Mouse (Mus musculus): ENCODE measurements around the gene Psmd11. TPM values are rescaled to one million over a fixed set of nuclear protein-coding genes. Genes with fewer than 3 reads are reported as not detected.

Gene Psmd11
- polyA plus RNA-seq, 1 experiment from 2014 or later = 311 TPM

DNA sequence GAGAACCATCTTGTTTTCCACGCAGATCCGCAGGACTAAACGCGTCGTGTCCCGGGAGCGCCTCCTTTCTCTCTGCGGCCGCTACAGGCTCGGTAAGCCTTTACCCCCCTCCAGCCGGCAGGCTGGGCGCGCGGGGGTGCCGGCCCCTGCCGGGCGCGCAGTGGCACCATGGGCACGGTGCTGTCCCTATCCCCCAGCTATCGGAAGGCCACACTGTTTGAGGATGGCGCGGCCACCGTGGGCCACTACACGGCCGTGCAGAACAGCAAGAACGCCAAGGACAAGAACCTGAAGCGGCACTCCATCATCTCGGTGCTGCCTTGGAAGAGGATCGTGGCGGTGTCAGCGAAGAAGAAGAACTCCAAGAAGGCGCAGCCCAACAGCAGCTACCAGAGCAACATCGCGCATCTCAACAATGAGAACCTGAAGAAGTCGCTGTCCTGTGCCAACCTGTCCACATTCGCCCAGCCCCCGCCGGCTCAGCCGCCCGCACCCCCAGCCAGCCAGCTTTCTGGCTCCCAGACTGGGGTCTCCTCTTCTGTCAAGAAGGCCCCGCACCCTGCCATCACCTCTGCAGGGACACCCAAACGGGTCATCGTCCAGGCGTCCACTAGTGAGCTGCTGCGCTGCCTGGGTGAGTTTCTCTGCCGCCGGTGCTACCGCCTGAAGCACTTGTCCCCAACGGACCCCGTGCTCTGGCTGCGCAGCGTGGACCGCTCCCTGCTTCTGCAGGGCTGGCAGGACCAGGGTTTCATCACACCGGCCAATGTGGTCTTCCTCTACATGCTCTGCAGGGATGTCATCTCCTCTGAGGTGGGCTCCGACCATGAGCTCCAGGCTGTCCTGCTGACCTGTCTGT lies 49.2 kb downstream of the Psmd11 start:
- Histone ChIP-seq H3K27ac (no peak overlapping the region), H3K9me3 (no peaks in the 10 kb centered on the region), H3K4me3 (peak overlapping the region; percentile 53), H3K27me3 (peaks cover 7% of the 10 kb centered on the region; the same call in 1 of the 2 replicates), H3K9ac (peak overlapping the region; percentile 47), H3K36me3 (peaks cover 9% of the 10 kb centered on the region; the same call in 1 of the 2 replicates), H3K4me1 (peaks cover 36% of the 10 kb centered on the region), H3K4me2 (peak overlapping the region; percentile 93)
- 12% methylated on average over 55 of the region's 55 CpGs for WGBS
- peak; percentile 9 for ATAC-seq (ENCODE audit: borderline replicate concordance, extremely low read depth, low FRiP score, low TSS enrichment)

DNA sequence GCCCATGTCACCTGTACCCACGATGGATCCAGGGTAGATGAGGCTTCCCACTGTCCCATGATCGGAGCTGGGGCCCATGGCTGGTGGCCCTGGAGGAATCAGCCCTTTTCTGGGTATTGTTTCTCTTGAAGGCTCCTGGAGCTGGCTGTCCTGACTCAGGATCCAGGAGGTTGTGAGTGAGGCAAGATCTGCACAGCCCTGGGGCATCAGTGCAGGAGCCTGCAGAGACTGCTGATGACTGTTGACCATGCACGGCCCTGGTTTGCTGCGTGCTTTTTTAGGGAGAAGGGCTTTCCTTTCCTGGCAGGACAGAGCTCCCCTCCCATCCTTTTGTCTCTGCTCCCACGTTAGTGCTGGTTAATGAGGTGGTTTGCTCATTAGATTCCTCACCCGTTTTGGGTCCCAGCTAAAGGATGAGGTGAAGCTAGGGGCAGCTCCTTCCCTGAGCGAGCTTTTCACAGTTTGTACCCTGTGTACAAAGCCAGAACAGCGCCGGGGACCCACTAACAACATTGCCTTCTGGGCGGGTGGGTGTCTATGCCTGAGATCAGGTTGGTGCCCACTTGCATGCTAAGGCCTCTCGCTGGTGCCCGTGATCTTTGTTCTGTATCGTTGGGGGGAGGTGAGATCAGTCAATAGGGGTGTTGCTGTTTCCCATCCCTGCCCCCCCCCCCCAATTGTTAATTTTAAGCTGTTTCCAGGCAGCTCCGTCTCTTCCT lies 50.4 kb downstream of the Psmd11 start:
- Histone ChIP-seq H3K9me3 (no peaks in the 10 kb centered on the region), H3K4me1 (peaks cover 36% of the 10 kb centered on the region), H3K4me2 (peak overlapping the region; percentile 93), H3K4me3 (no peak overlapping the region), H3K27ac (no peak overlapping the region), H3K9ac (no peak overlapping the region), H3K36me3 (no peaks in the 10 kb centered on the region), H3K27me3 (peaks cover 7% of the 10 kb centered on the region; the same call in 1 of the 2 replicates)
- 78% methylated on average over 14 of the region's 14 CpGs for WGBS
- ATAC-seq (ENCODE audit: borderline replicate concordance, extremely low read depth, low FRiP score, low TSS enrichment) = no peak

DNA sequence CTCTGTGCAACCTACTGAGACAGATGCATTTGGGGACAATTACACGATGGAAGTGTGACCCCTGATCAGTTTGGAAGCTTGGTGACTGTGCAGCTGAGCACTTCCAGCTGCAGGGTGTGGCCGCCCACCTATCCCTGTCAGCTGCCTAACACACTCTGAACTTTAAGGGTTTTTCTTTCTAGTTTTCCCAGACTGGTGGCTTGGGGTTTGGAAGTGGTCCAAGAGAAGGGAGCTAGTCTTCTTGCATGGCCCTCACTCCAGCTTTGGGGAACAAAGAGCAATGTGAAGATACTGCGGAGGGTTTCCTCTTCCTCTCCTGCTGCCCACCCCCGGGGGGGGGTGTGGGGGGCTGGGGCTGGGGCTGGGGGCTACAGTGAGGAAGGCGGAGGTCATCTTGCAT lies 51.0 kb downstream of the Psmd11 start:
- H3K4me2 ChIP-seq = peak overlapping the region; percentile 93
- 47% methylated on average over 5 of the region's 5 CpGs for WGBS
- H3K27me3 ChIP-seq = peaks cover 7% of the 10 kb centered on the region; the same call in 1 of the 2 replicates

DNA sequence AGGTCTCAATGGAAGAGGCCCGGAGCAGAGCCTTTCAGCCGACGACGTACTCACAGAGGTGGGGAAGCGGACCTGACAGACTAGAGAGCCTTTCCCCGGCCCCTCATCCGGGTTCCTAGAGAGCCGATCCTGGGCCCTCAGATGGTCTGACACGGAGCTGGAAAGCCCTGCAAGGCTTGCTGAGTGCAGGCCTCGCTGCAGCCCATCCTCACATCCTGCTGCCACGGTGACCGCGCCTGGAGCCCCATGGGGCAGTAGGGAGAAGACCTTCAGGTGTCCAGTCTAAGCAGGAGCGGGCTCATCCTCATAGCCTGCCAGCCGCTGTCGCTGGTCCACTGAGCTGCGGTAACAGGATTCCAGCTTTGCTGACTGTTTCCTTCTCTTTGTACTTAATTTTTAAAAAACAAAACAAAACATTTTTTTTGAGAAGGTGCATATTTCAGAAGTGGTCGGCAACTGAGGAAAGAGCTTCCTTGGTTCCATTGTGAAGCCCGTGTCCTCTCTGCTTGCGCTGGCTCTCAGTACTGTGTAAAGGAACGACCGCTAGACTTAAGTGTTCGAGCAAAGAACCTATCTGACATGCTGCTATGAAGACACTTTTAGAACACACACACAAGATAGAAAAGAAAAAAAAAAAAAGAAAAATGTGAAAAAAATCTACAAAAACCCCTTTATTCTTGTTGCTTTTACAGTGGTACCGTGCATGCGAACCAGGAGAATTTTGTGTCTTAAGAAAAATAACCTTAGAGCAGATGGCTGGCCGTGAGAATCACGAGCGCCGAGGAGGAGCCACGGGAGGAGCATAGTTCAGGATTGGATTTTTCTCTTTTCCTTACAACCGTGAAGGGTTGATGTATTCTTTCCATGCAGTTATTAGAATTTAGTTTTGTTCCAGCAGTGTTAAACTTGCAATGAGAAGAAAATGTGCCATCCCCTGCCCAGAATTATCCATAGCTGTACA lies 51.8 kb downstream of the Psmd11 start:
- Histone ChIP-seq H3K9me3 (no peaks in the 10 kb centered on the region), H3K27me3 (peaks cover 7% of the 10 kb centered on the region; the same call in 1 of the 2 replicates), H3K4me3 (no peak overlapping the region), H3K4me2 (peak overlapping the region; percentile 93; the same call in 1 of the 2 replicates), H3K27ac (no peak overlapping the region), H3K36me3 (no peaks in the 10 kb centered on the region), H3K9ac (no peak overlapping the region), H3K4me1 (peaks cover 36% of the 10 kb centered on the region)
- WGBS = 74% methylated on average over 31 of the region's 31 CpGs
- ATAC-seq (ENCODE audit: borderline replicate concordance, extremely low read depth, low FRiP score, low TSS enrichment) = no peak

More for the DNA sequence above, 51.0 kb downstream of the Psmd11 start:
- Histone ChIP-seq H3K9me3 (no peaks in the 10 kb centered on the region), H3K36me3 (no peaks in the 10 kb centered on the region), H3K9ac (no peak overlapping the region), H3K4me1 (peaks cover 36% of the 10 kb centered on the region), H3K27ac (no peak overlapping the region), H3K4me3 (no peak overlapping the region)
- no peak for ATAC-seq (ENCODE audit: borderline replicate concordance, extremely low read depth, low FRiP score, low TSS enrichment)

DNA sequence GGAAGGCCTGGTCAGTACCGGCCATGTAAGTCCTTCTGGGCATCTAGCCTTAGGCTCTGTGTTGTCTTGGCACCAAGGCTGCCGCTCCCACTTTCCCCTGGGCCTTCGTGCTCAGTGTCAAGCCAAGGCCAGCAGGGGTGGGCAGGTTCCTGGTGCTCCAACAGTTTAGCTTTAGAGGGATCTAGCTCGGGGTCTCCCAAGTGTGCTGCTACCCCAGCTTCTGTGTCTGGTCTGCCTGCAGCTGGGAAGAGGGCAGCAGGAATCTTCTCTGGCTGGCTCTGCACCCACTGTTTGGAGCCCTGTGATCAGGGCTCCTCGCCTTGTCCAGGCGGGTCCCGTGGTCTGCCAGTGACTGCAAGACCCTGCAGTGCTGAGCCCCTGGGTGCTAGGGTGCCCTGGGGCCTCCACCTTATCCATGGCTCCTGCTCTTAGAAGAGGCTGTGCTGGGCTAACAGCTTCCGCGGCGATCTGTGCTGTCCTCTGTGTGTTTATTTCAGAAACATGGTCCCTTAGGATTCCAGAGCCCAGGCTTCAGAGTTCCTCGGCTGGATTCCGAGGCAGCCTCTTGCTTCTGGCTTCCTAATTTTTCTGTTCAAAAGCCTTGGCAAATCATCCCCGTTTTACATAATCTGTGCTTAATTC lies 53.1 kb downstream of the Psmd11 start:
- Histone ChIP-seq H3K4me1 (peaks cover 29% of the 10 kb centered on the region), H3K27ac (no peak overlapping the region), H3K4me3 (no peak overlapping the region), H3K4me2 (no peak overlapping the region), H3K36me3 (no peaks in the 10 kb centered on the region), H3K9ac (no peak overlapping the region), H3K9me3 (no peaks in the 10 kb centered on the region), H3K27me3 (peaks cover 7% of the 10 kb centered on the region; the same call in 1 of the 2 replicates)
- 77% methylated on average over 13 of the region's 13 CpGs for WGBS
- ATAC-seq (ENCODE audit: borderline replicate concordance, extremely low read depth, low FRiP score, low TSS enrichment) = no peak

DNA sequence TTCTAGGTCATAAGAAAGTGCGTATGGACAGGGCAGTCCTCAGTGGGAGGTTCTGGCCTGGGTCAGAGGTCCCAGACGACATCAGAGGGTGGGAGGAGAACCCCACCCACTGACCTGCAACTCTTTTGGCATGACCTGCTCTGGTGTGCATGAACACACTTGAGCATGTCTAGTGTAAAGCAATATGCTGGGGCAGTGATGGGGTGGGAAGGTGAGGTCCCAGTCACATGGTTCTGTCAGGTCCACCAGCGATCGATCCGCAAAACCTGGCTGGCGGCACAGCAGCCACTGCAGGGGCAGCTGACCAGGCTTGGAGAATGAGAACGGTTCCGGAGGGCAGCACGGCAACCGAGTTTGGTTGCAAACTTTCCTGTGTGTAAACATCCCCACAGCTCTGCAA lies 53.9 kb downstream of the Psmd11 start:
- Histone ChIP-seq H3K27ac (no peak overlapping the region), H3K4me1 (peaks cover 27% of the 10 kb centered on the region), H3K9ac (no peak overlapping the region), H3K4me3 (no peak overlapping the region), H3K27me3 (peaks cover 7% of the 10 kb centered on the region; the same call in 1 of the 2 replicates), H3K9me3 (no peaks in the 10 kb centered on the region), H3K4me2 (no peak overlapping the region), H3K36me3 (no peaks in the 10 kb centered on the region)
- no peak for ATAC-seq (ENCODE audit: borderline replicate concordance, extremely low read depth, low FRiP score, low TSS enrichment)
- 75% methylated on average over 10 of the region's 10 CpGs for WGBS

DNA sequence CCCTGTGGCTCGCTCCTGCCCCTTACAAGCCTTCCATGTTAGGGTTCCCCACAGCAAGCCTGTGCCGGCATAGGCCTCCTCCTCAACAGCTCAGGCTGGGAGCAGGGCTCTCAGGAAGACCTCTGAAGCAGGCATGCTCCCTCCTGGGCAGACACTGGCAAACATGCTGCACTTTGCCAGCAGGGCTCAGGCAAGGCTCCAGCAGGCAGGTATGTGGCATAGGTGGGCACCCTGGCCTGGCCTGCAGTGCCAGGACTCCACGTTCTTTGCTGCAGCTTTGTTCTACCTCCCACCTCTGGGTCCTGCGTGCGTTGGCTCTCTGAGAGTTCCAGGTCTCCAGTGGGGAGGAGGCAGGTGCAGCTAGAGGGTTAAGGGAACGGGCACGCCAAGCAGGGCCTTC lies 54.5 kb downstream of the Psmd11 start:
- Histone ChIP-seq H3K9ac (no peak overlapping the region), H3K4me2 (no peak overlapping the region), H3K27me3 (peaks cover 7% of the 10 kb centered on the region; the same call in 1 of the 2 replicates), H3K4me1 (peaks cover 22% of the 10 kb centered on the region), H3K4me3 (no peak overlapping the region), H3K36me3 (no peaks in the 10 kb centered on the region), H3K9me3 (no peaks in the 10 kb centered on the region), H3K27ac (no peak overlapping the region)
- WGBS = 89% methylated on average over 7 of the region's 7 CpGs
- no peak for ATAC-seq (ENCODE audit: borderline replicate concordance, extremely low read depth, low FRiP score, low TSS enrichment)

DNA sequence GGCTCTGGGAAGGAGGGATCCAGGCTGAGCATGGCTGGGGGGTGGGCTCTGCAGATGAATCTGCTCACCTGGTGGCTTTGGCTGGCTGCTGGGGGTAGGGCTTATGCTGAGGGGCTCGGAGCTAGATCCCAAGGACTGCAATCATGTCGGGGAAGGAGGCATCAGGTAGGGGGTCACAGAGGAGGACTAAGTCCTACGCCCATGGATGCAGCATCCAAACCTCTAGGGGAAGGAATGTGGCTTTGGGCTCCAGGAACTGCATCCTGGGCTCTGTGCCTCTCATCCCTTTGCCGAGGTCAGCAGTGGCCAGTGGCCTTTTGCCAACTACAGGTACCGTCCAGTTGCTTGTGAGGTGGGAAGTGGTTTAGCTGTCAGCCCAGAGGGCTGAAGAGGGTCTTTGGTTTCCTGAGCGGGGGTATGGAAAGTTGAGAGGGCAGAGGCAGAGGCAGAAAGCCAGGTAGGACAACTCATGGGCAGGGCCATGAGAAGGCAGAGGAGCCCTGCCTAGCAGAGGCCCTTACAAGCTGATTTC lies 55.2 kb downstream of the Psmd11 start:
- H3K9ac ChIP-seq = no peak overlapping the region
- ATAC-seq (ENCODE audit: borderline replicate concordance, extremely low read depth, low FRiP score, low TSS enrichment) = no peak
- H3K9me3 ChIP-seq = no peaks in the 10 kb centered on the region
- WGBS = 81% methylated on average over 6 of the region's 6 CpGs
- peaks cover 5% of the 10 kb centered on the region; the same call in 1 of the 2 replicates for H3K27me3 ChIP-seq
- H3K27ac ChIP-seq = no peak overlapping the region
- peaks cover 20% of the 10 kb centered on the region for H3K4me1 ChIP-seq
- H3K4me2 ChIP-seq = no peak overlapping the region
- H3K36me3 ChIP-seq = no peaks in the 10 kb centered on the region
- no peak overlapping the region for H3K4me3 ChIP-seq

DNA sequence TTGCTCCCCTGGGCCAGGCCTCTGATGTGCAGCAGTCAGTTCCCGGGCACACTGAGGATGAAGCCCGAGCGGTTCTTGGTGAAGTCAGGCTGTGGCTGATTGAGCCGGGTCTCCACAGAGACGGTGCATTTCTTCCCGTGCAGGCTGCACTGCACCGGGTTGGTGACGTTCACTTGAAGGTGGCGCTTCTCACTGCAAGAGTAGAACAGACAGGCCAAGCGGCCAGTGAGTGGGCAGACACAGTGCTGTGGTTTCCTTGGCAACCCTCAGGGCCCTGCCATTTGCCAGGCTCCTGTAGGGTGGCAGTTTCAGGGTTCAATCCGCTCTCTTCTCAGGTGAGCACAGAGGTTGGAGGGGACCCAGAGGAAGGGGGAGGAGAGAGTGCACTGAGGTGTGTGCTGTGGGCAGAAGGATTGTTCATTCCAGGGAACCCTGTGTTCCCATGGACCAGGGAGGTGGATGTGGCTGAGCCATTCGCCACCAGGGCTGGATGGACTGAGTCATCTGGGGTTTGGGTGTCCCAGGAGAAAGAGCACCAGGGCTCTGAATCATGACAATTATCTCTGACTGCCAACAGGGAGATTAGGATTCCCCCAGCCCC lies 55.9 kb downstream of the Psmd11 start:
- WGBS = 47% methylated on average over 12 of the region's 12 CpGs
- no peak overlapping the region for H3K4me2 ChIP-seq
- no peak overlapping the region for H3K4me3 ChIP-seq
- H3K4me1 ChIP-seq = peaks cover 21% of the 10 kb centered on the region
- no peak overlapping the region for H3K27ac ChIP-seq
- H3K9ac ChIP-seq = no peak overlapping the region
- no peaks in the 10 kb centered on the region for H3K36me3 ChIP-seq
- no peaks in the 10 kb centered on the region for H3K27me3 ChIP-seq
- H3K9me3 ChIP-seq = no peaks in the 10 kb centered on the region
- ATAC-seq (ENCODE audit: borderline replicate concordance, extremely low read depth, low FRiP score, low TSS enrichment) = 0 out of 2 replicates have a peak, but pooled peaks have one; percentile 21

DNA sequence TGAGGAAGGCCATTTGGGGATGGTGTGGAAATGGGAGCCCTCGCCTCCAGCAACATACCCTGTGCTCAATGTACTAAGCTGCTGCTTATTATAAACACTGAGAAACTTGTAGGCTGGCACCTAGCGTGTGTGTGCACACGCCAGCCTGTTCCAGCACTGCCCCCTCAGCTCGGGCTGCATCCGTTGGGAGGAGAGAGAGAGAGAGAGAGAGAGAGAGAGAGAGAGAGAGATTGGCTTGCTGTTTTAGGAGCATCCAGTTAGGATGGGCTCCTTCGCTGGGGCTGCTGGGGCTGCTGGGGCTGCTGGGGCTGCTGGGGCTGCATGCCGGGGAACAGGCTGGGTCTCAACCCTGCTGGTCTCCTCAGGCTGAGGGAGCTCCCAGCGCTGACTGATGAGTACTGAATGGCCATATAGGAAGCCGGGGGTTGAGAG lies 56.7 kb downstream of the Psmd11 start:
- no peak overlapping the region for H3K27ac ChIP-seq
- no peak overlapping the region for H3K4me3 ChIP-seq
- no peaks in the 10 kb centered on the region for H3K9me3 ChIP-seq
- no peak overlapping the region for H3K9ac ChIP-seq
- H3K27me3 ChIP-seq = no peaks in the 10 kb centered on the region
- H3K4me2 ChIP-seq = no peak overlapping the region
- no peaks in the 10 kb centered on the region for H3K36me3 ChIP-seq
- 65% methylated on average over 9 of the region's 9 CpGs for whole genome bisulfite sequencing
- no peak for ATAC-seq (ENCODE audit: borderline replicate concordance, extremely low read depth, low FRiP score, low TSS enrichment)
- peaks cover 21% of the 10 kb centered on the region for H3K4me1 ChIP-seq

All from lung, embryonic 15.5 days (tissue).